Mouse (Mus musculus) erythroblast, embryonic 14.5 days (primary cell): Measurements from ENCODE around the gene Wdr92.

Experiments used
- GATA1 ChIP-seq: IDR thresholded peaks from 2 replicates; pipeline ENCODE4 v1.6.1; 2012; ENCODE audit warnings: low read length, inconsistent platforms, mixed read lengths
- TAL1 ChIP-seq: IDR thresholded peaks from 3 replicates; pipeline ENCODE4 v1.6.1; 2012; ENCODE audit warnings: low read length, inconsistent platforms, mixed read lengths

- no peak for TF ChIP-seq GATA1
- TF ChIP-seq TAL1: no peak
Measured at GRCm38 (mm10) chr11:17183165-17183564, 1.3 kb downstream of the Wdr92 start.
